Mouse (Mus musculus): ENCODE measurements around the gene Amz1.

Gene Amz1

GRCm38 (mm10) chr5:140766566-140766965 is 42.6 kb downstream of the Amz1 start:
- DNase-seq (ENCODE audit: low spot score in 2 of 2) = no peak

- peak; percentile 35 to 53 for DNase-seq (ENCODE audit: low spot score in 2 of 2)
Measured at GRCm38 (mm10) chr5:140767704-140768141, 43.8 kb downstream of the Amz1 start.

GRCm38 (mm10) chr5:140768333-140768732 is 44.4 kb downstream of the Amz1 start:
- no peak for DNase-seq (ENCODE audit: low spot score in 2 of 2)

- no peak for DNase-seq (ENCODE audit: low spot score in 2 of 2)
Measured at GRCm38 (mm10) chr5:140771612-140772011, 47.7 kb downstream of the Amz1 start.

- no peak for DNase-seq (ENCODE audit: low spot score in 2 of 2)
Measured at GRCm38 (mm10) chr5:140772158-140772557, 48.2 kb downstream of the Amz1 start.

GRCm38 (mm10) chr5:140775111-140775510 is 51.2 kb downstream of the Amz1 start:
- no peak for DNase-seq (ENCODE audit: low spot score in 2 of 2)

GRCm38 (mm10) chr5:140776968-140777367 is 53.0 kb downstream of the Amz1 start:
- DNase-seq (ENCODE audit: low spot score in 2 of 2) = no peak

- DNase-seq (ENCODE audit: low spot score in 2 of 2) = no peak
Measured at GRCm38 (mm10) chr5:140781122-140781521, 57.2 kb downstream of the Amz1 start.

- DNase-seq (ENCODE audit: low spot score in 2 of 2) = no peak
Measured at GRCm38 (mm10) chr5:140781886-140782572, 58.1 kb downstream of the Amz1 start.

GRCm38 (mm10) chr5:140783577-140783976 is 59.6 kb downstream of the Amz1 start:
- DNase-seq (ENCODE audit: low spot score in 2 of 2) = no peak

- DNase-seq (ENCODE audit: low spot score in 2 of 2) = no peak
Measured at GRCm38 (mm10) chr5:140784288-140784687, 60.4 kb downstream of the Amz1 start.

- no peak for DNase-seq (ENCODE audit: low spot score in 2 of 2)
Measured at GRCm38 (mm10) chr5:140785240-140785872, 61.4 kb downstream of the Amz1 start.

- DNase-seq (ENCODE audit: low spot score in 2 of 2) = no peak
Measured at GRCm38 (mm10) chr5:140789561-140789960, 65.6 kb downstream of the Amz1 start.

- no peak for DNase-seq (ENCODE audit: low spot score in 2 of 2)
Measured at GRCm38 (mm10) chr5:140790392-140790791, 66.5 kb downstream of the Amz1 start.

- peak in 1 of 2 experiments; percentile 29 for DNase-seq (ENCODE audit: low spot score in 2 of 2)
Measured at GRCm38 (mm10) chr5:140790937-140791877, 67.3 kb downstream of the Amz1 start.

GRCm38 (mm10) chr5:140792233-140792632 is 68.3 kb downstream of the Amz1 start:
- DNase-seq (ENCODE audit: low spot score in 2 of 2) = no peak

GRCm38 (mm10) chr5:140794753-140795152 is 70.8 kb downstream of the Amz1 start:
- DNase-seq (ENCODE audit: low spot score in 2 of 2) = no peak

- no peak for DNase-seq (ENCODE audit: low spot score in 2 of 2)
Measured at GRCm38 (mm10) chr5:140795176-140795575, 71.2 kb downstream of the Amz1 start.

- DNase-seq (ENCODE audit: low spot score in 2 of 2) = no peak
Measured at GRCm38 (mm10) chr5:140796051-140796450, 72.1 kb downstream of the Amz1 start.

GRCm38 (mm10) chr5:140798158-140798557 is 74.2 kb downstream of the Amz1 start:
- DNase-seq (ENCODE audit: low spot score in 2 of 2) = no peak

- no peak for DNase-seq (ENCODE audit: low spot score in 2 of 2)
Measured at GRCm38 (mm10) chr5:140798775-140799174, 74.8 kb downstream of the Amz1 start.

GRCm38 (mm10) chr5:140799190-140799589 is 75.3 kb downstream of the Amz1 start:
- no peak for DNase-seq (ENCODE audit: low spot score in 2 of 2)

Measured in urinary bladder, adult 18-20 months (tissue).